Mouse (Mus musculus) liver, embryonic 15.5 days (tissue): ENCODE measurements around the gene Zfp946. TPM values are rescaled to one million over a fixed set of nuclear protein-coding genes. Genes with fewer than 3 reads are reported as not detected.

Source experiments
- ATAC-seq: fragments of 200-750 bp; cut with Nextera tagmentation; 2 replicates; pipeline ENCODE4 v1.8.0; 2017; ENCODE audit warnings: moderate number of reproducible peaks, mild to moderate bottlenecking, moderate library complexity; ENCODE audit not compliant: insufficient read depth
- H3K27ac ChIP-seq: fragments of 300-500 bp; sonication (generic); replicated peaks from 2 replicates; pipeline ENCODE4 v1.5.1; 2015; ENCODE audit warnings: mild to moderate bottlenecking, inconsistent platforms
- H3K27me3 ChIP-seq: fragments of 300-500 bp; sonication (generic); 2 replicates; pipeline ENCODE4 v1.6.1; 2015; ENCODE audit warnings: mild to moderate bottlenecking, inconsistent platforms
- H3K36me3 ChIP-seq: fragments of 300-500 bp; sonication (generic); replicated peaks from 2 replicates; pipeline ENCODE4 v1.6.1; 2015; ENCODE audit warnings: moderate library complexity, mild to moderate bottlenecking, inconsistent platforms
- H3K4me1 ChIP-seq: fragments of 300-500 bp; sonication (generic); replicated peaks from 2 replicates; pipeline ENCODE4 v1.6.1; 2015; ENCODE audit warnings: inconsistent platforms
- H3K4me2 ChIP-seq: fragments of 300-500 bp; sonication (generic); 2 replicates; pipeline ENCODE4 v1.6.1; 2015; ENCODE audit warnings: moderate library complexity, mild to moderate bottlenecking, inconsistent platforms
- H3K4me3 ChIP-seq: fragments of 300-500 bp; sonication (generic); replicated peaks from 2 replicates; pipeline ENCODE4 v1.5.1; 2015; ENCODE audit warnings: mild to moderate bottlenecking, inconsistent platforms
- H3K9ac ChIP-seq: fragments of 300-500 bp; sonication (generic); 2 replicates; pipeline ENCODE4 v1.6.1; 2015; ENCODE audit warnings: moderate library complexity, mild to moderate bottlenecking, inconsistent platforms
- H3K9me3 ChIP-seq: fragments of 300-500 bp; sonication (generic); replicated peaks from 2 replicates; pipeline ENCODE4 v1.6.1; 2016; ENCODE audit warnings: inconsistent platforms
- WGBS: fragments of 180-500 bp; shearing (Covaris S2); methylation state at CpG from one replicate; pipeline ENCODE4 v1.1.7; 2015; ENCODE audit warnings: mixed read lengths; ENCODE audit not compliant: insufficient replicate concordance; 5-methylcytosine and 5-hydroxymethylcytosine counted together
- polyA plus RNA-seq: library from polyadenylated mRNA; unstranded; fragments of >200 nt; fragmentation: Nextera tagmentation; extraction: Ambion mirVana; gene quantifications from 2 replicates; pipeline ENCODE4 v1.2.1, GENCODE M21; 2015

The Zfp946 gene
- polyA plus RNA-seq = 2.4 and 2.6 TPM in 2 replicates

GRCm38 (mm10) chr17:22423952-22424617 lies at the start of gene Zfp946:
Gene Zfp946, plus strand, starts transcription at chr17:22424222.
- Histone ChIP-seq H3K9me3 (no peaks in the 10 kb centered on the region), H3K36me3 (no peaks in the 10 kb centered on the region), H3K4me1 (peaks cover 10% of the 10 kb centered on the region; the same call in 1 of the 2 replicates), H3K4me3 (peak within 1 kb of the TSS; percentile 74), H3K27me3 (no peaks in the 10 kb centered on the region), H3K27ac (peak within 1 kb of the TSS; percentile 64), H3K4me2 (peak within 1 kb of the TSS; percentile 82), H3K9ac (peak within 1 kb of the TSS; percentile 62)
- under 1% methylated on average over 28 of the region's 29 CpGs for WGBS
- peak; percentile 88 for ATAC-seq

- no peak for ATAC-seq
- Histone ChIP-seq H3K36me3 (no peaks in the 10 kb centered on the region), H3K27me3 (no peaks in the 10 kb centered on the region), H3K4me1 (no peaks in the 10 kb centered on the region), H3K9ac (no peak overlapping the region), H3K9me3 (no peaks in the 10 kb centered on the region), H3K27ac (no peak overlapping the region), H3K4me2 (no peak overlapping the region), H3K4me3 (no peak overlapping the region)
- 46% methylated on average over 2 of the region's 2 CpGs for WGBS
Measured at GRCm38 (mm10) chr17:22410756-22411155, 13.3 kb upstream of the Zfp946 start.

GRCm38 (mm10) chr17:22417510-22417909 lies 6.5 kb upstream of the Zfp946 start:
- H3K27ac ChIP-seq = no peak overlapping the region
- ATAC-seq = no peak
- no peaks in the 10 kb centered on the region for H3K36me3 ChIP-seq
- H3K27me3 ChIP-seq = no peaks in the 10 kb centered on the region
- no peak overlapping the region for H3K9ac ChIP-seq
- no peak overlapping the region for H3K4me3 ChIP-seq
- H3K9me3 ChIP-seq = no peaks in the 10 kb centered on the region
- 0% methylated on average over 3 of the region's 3 CpGs for WGBS
- no peaks in the 10 kb centered on the region for H3K4me1 ChIP-seq
- H3K4me2 ChIP-seq = no peak overlapping the region

GRCm38 (mm10) chr17:22424636-22425354 lies 773 bp downstream of the Zfp946 start:
- Histone ChIP-seq H3K36me3 (no peaks in the 10 kb centered on the region), H3K27me3 (no peaks in the 10 kb centered on the region), H3K27ac (no peak overlapping the region), H3K4me1 (peaks cover 10% of the 10 kb centered on the region; the same call in 1 of the 2 replicates), H3K4me2 (peak overlapping the region; percentile 82), H3K9me3 (no peaks in the 10 kb centered on the region), H3K4me3 (peak overlapping the region; percentile 74), H3K9ac (0 out of 2 replicates have a peak overlapping the region, but pooled peaks have one; percentile 62)
- no peak for ATAC-seq
- WGBS = 8% methylated on average over 12 of the region's 12 CpGs

GRCm38 (mm10) chr17:22447684-22448083 lies 23.7 kb downstream of the Zfp946 start:
- H3K9me3 ChIP-seq = no peaks in the 10 kb centered on the region
- no peak overlapping the region for H3K27ac ChIP-seq
- no peak for ATAC-seq
- H3K36me3 ChIP-seq = no peaks in the 10 kb centered on the region
- H3K4me1 ChIP-seq = no peaks in the 10 kb centered on the region
- 69% methylated on average over 3 of the region's 3 CpGs for WGBS
- no peak overlapping the region for H3K9ac ChIP-seq
- H3K4me2 ChIP-seq = no peak overlapping the region
- H3K4me3 ChIP-seq = no peak overlapping the region
- H3K27me3 ChIP-seq = no peaks in the 10 kb centered on the region

GRCm38 (mm10) chr17:22497120-22497519 lies 73.1 kb downstream of the Zfp946 start:
- no peaks in the 10 kb centered on the region for H3K27me3 ChIP-seq
- H3K9ac ChIP-seq = no peak overlapping the region
- H3K27ac ChIP-seq = no peak overlapping the region
- no peak overlapping the region for H3K4me2 ChIP-seq
- H3K9me3 ChIP-seq = no peaks in the 10 kb centered on the region
- no peak for ATAC-seq
- no peaks in the 10 kb centered on the region for H3K36me3 ChIP-seq
- no peaks in the 10 kb centered on the region for H3K4me1 ChIP-seq
- H3K4me3 ChIP-seq = no peak overlapping the region
- WGBS = 42% methylated on average over 4 of the region's 4 CpGs

Other genes starting within 250 kb of the Zfp946 start
- 0.85 and 0.90 TPM in 2 replicates for gene Zfp994, start 198.6 kb upstream of the Zfp946 start, polyA plus RNA-seq
- 2.6 and 3.2 TPM in 2 replicates for gene CT030661.1, start 109.4 kb upstream of the Zfp946 start, polyA plus RNA-seq
- 5.0 and 5.2 TPM in 2 replicates for gene Zfp944, start 62.8 kb upstream of the Zfp946 start, polyA plus RNA-seq
- 3.3 and 3.5 TPM in 2 replicates for gene Zfp758, start 62.8 kb upstream of the Zfp946 start, polyA plus RNA-seq
- not detected in 2 replicates for gene Vmn2r111, start 149.3 kb downstream of the Zfp946 start, polyA plus RNA-seq
- gene Vmn2r112, start 176.7 kb downstream of the Zfp946 start, polyA plus RNA-seq = not detected in 2 replicates